Mouse (Mus musculus) left cerebral cortex, adult 9 months (tissue): ENCODE data around the gene Fbxl20.
A peak's percentile ranks its signal among the peaks of the same experiment; 100 is the strongest.
"Not testable (repeated sequence)": the region's sequence is repeated elsewhere in the genome, so short reads cannot be mapped to it uniquely, and the experiment has no call there.

Source experiments
- DNase-seq, 2 experiments: peaks; one replicate each; pipeline ENCODE4 v3.0.0; 2022; ENCODE audit warnings: low spot score in 2 of 2

The Fbxl20 gene

GRCm38 (mm10) chr11:98149786-98150624 is at the start of gene Fbxl20:
Gene Fbxl20 (minus strand): TSS chr11:98150403.
- DNase-seq = peak; percentile 45 to 92

GRCm38 (mm10) chr11:98192901-98193805 is 43.0 kb upstream of the Fbxl20 start, which contains the start of gene Med1:
Gene Med1 (minus strand): TSS chr11:98193293.
- peak; percentile 85 to 95 for DNase-seq

DNA sequence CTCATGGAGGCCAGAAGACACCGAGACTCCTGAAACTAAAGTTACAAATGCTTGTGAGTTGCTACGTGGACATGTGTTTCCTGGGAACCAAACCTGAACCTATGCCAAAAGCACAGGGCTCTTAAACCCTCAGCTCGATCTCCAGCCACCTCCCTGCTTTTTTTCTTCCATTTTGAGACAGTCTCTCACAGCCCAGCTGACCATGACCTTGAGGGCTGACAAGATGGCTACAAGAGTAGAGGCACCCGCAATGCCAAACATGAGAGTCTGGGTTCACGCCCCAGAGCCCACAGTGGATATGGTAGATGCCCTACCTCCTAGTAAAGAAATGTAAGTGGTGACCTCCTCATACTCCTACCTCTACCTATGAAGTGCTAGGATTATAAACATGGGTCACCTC is 40.6 kb upstream of the Fbxl20 start:
- no peak for DNase-seq

DNA sequence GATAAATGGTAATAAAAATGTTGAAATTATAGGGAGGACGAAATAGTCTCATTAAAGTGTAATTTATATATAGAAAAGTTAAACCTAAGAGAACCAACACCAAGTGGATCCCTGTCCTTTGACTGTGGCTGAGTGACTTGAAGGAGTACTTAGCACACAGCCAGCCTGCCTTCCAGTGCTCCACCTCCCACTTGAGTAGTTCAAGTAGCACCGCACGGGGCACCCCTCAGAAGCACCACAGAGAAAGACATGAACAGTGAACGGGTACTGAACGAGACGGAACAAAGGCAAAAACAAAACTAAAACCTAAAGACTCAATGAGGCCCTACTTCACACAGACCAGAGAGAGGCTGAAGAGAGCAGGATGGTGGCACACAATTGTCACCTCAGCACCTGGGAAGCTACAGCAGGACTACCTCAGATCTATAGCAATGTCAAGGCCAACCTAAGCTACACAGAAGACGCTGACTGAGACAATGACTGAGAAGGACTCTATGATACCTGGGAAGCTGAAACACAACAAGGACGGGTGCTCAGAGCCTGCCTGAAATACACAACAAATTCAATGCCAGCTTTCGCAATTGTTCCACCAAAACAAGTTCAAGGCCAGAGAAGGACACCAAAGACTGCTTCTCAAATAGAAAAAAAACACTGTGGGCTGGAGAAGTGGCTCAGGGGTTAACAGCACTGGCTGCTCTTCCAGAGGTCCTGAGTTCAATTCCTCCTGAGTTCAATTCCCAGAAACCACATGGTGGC is 37.6 kb upstream of the Fbxl20 start:
- DNase-seq = no peak

DNA sequence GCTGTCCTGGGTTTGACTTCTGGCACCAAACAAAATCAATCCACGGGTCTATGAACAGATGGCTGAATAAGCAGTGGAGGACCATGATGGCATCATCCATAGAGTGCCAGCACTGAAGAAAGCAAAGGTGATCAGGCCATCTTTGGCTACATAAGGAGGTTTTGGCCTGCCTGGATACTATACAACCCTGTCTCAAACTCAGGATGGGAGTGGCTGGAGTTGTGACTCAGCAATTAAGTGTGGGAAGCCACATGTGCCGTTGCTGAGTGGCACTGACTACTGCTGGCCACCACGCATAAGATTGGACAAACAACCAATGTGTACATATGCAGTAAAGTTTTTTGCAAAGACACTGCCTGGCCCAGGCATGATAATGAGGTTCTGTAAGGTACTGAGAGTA is 31.9 kb upstream of the Fbxl20 start:
- DNase-seq = not testable (repeated sequence)

- DNase-seq = no peak
Measured at GRCm38 (mm10) chr11:98168400-98168799, 18.2 kb upstream of the Fbxl20 start.

GRCm38 (mm10) chr11:98155094-98155493 is 4.9 kb upstream of the Fbxl20 start:
- no peak for DNase-seq

DNA sequence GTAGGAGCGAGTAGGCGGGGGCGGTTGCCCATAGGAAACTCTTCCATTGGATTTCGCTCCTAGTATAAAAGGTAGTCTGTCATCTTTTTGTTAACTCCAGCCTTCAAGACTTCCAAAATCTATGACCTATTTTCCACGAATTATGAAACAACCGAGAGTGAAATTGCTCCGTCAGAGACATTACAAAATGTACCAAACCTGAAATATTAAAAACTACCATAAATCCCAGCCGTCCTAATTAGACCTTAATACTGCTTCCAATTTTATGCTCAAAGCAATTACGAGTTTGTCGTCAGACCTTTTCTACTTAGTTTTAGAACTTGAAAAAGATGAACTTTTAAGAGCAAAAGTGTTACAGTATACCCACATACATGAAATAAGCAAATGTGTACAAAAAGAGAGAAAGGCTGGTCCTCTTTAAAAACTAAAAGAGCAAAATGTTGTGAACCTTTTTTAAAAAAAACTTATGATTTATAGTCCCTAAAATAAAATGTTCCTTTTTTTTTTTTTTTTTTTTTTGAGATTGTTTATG is 488 bp upstream of the Fbxl20 start:
- DNase-seq = peak in 1 of 2 experiments; percentile 74

DNA sequence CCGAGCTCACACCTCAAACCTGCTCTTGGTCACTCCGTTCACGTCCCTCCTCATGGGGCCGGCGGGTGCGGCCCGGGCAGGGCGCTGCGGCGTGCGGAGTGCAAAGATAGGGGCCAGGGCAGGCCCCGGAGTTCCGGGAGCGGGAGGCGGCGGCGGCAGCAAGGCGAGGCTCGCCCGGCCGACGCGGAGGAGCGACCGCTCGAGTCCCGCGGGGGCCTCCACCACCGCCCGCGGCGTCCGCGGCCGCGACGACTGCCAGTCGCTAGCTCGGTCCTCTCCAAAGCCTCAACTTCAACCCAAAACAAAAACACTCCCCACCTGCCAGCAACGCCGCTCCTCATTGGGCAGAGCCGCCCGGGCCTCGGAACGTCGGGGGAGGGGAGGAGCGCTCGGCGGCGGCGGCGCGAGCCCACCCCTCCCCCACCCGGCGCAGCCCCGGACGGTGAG is 876 bp downstream of the Fbxl20 start:
- DNase-seq = peak; percentile 50 to 91

DNA sequence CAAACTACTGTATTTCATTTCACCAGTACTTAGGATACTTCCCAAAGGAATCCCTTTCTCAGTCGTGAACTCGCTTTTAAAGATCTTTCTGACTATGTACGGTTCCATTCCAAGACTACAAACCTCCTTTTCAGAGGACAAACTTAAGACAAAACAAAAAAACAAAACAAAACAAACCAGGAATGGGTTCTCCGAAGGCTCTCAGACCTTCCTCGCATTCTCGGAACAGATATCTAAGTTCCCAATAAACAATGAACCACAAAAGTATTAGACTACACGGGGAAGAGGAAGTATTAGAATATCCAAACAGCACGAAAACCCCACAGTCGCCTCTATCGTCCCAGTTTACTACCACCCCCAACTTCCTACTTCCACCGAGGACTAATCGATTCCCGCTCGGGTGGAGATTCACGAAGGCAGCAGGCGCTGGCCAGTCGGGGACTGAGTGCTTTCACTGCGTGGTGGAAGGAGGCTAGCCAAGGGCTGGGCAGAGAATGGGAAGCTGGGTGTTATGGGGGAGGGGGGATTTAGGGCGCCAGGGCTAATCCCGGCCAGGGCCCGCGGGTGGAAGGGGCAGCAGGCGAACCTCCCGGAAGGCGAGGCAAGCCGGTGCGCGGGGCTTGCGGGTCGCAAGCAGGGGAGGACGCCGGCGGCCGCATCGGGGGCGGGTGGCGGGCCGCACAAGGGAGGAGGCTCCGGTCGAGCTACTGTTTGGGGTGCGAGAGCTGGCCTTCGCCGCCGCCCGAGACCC is 1.5 kb downstream of the Fbxl20 start:
- DNase-seq = peak in 1 of 2 experiments; percentile 35

DNA sequence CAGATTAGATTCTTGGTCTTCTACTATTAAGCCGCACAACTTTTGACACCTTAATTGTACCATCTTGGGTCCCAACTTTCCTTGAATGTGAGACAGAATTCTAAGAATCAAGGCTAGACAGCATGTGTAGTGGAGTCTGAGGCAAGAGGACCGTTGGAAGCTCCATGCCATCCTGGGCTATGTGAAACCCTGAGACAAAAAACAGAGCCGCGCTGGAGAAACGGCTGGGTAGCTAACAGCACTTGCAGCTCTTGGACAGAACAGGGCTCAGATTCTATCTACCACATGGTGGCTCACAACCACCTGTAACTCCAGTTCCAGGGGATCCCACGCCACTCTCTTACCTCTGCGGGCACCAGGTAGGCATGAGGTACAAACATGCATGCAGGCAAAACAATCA is 4.3 kb downstream of the Fbxl20 start:
- DNase-seq = no peak

GRCm38 (mm10) chr11:98142545-98142944 is 7.7 kb downstream of the Fbxl20 start:
- no peak for DNase-seq

DNA sequence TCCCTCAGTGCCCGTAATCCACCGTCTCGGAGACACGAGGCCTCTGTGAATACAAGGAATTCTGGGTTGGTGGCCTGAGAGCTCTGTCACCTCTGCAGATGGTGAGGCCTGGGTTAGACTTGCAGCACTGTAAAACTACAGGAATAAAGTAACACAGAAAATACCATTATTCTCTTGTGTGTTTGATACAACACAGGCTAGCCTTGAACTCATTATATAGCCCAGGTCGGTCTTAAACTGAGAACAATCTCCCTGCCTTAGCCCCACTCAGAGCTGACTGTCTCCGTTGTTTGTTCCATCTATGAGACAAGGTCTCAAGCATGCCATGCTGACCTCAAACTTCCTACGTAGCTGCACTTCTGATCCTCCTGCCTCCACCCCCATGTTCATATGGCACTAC is 11.3 kb downstream of the Fbxl20 start:
- DNase-seq = no peak

DNA sequence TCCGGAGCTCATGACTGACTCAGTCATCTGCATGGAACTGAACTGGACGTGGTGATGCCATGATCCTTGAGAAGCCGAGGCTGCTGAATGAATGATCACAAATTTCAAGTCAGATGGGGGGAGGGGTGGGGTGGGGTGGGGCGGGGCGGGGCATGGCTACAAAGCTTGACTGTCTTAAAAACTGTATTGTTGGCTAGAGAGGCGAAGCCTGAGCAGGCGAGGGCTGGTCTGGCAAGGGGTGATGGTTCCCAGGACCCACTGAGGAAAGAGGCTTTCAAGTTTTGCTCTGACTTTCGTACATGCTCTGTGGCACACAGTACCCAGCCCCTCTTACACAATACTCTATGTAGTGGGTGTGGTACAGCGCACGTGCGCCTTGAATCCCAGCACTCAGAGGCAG is 12.4 kb downstream of the Fbxl20 start:
- no peak for DNase-seq

DNA sequence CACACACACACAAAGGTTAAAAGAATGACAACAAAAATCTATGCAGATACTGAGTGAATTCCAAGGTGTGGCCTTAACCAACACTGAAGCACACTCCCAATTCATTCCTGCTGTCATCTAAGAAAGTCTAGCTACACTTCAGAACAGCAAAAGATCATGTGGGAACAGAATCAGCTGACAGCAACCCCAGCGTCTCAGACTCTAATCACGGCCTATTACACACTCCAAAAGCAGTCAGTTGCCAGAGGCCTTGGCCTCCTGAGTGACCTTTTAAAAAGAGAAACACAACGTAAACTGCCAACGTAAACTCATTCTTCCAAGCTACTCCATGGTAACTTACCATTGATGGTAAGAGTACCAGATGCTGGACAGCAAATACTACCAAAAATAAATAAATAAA is 15.3 kb downstream of the Fbxl20 start:
- DNase-seq = no peak

- DNase-seq = no peak
Measured at GRCm38 (mm10) chr11:98123424-98123823, 26.8 kb downstream of the Fbxl20 start.

DNA sequence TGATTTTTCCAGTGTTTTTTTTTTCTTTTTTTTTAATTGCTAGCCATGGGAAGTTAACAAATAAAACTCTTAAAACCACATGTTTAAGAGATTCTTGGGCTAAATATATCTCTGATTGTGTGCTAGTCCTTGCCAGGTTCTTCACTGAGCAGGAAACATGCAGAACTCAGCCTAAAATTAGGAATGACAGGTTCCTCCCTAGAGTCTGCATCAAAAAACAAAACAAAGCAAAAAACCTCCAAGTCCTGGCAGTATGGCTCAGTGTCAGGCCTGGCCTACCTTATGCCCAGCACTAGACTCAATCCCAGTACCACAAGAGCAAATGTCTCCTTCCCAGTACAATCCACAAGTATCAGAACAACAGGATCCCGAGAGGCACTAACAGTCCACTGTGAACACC is 35.8 kb downstream of the Fbxl20 start:
- no peak for DNase-seq

- no peak for DNase-seq
Measured at GRCm38 (mm10) chr11:98113504-98113903, 36.7 kb downstream of the Fbxl20 start.

GRCm38 (mm10) chr11:98109706-98110105 is 40.5 kb downstream of the Fbxl20 start:
- DNase-seq = no peak

DNA sequence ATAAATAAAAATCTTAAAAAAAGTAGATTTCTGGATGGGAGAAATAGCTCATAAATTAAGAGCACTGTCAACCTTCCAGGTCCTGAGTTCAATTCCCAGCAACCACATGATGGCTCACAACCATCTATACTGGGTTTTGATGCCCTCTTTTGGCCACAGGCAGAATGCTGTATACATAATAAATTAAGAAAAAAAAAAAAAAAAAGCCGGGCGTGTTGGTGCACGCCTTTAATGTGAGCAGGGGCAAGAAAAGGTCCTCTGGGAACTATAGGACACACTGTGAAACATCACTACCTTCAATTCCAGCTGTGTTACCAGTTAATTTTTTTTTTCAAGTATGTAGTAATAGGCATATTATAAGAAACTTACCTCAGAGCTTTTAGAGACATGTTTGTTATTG is 48.9 kb downstream of the Fbxl20 start:
- DNase-seq = no peak

- no peak for DNase-seq
Measured at GRCm38 (mm10) chr11:98090583-98090982, 59.6 kb downstream of the Fbxl20 start.
